Mouse (Mus musculus) MEL (cell line): ENCODE results near the gene Nkx6-1. TPM values are rescaled to one million over a fixed set of nuclear protein-coding genes. Genes with fewer than 3 reads are reported as not detected.
A peak's percentile ranks its signal among the peaks of the same experiment; 100 is the strongest.

Experiments used
- DNase-seq: peaks from one replicate; pipeline ENCODE4 v3.0.0; 2011; ENCODE audit warnings: low read depth, low spot score
- H3K27ac ChIP-seq: 2 replicates; pipeline ENCODE4 v1.5.1; 2012; ENCODE audit warnings: low read depth, mild to moderate bottlenecking, control low read depth, low read length, moderate library complexity; ENCODE audit not compliant: control insufficient read depth
- H3K27me3 ChIP-seq, 2 experiments: fragments of 150-350 bp in 1 of 2; sonication (generic) in 1 of 2; 2 replicates each; pipeline ENCODE4 v1.6.1; 2012; ENCODE audit warnings: low read length in 2 of 2, mild to moderate bottlenecking in 2 of 2, improper control_type of control experiment in 1 of 2, moderate library complexity in 1 of 2; ENCODE audit not compliant: insufficient read depth in 2 of 2, control insufficient read depth in 1 of 2
- H3K36me3 ChIP-seq, 2 experiments: 2 replicates each; pipeline ENCODE4 v1.6.1; 2012 to 2014; ENCODE audit warnings: low read length in 2 of 2, improper control_type of control experiment in 1 of 2, inconsistent platforms in 1 of 2, mild to moderate bottlenecking in 1 of 2; ENCODE audit not compliant: insufficient read depth in 2 of 2, control insufficient read depth in 1 of 2
- H3K4me1 ChIP-seq, 2 experiments: fragments of 150-350 bp in 1 of 2; sonication (generic) in 1 of 2; 2 replicates each; pipeline ENCODE4 v1.6.1; 2012; ENCODE audit warnings: low read length in 2 of 2, improper control_type of control experiment in 1 of 2, mild to moderate bottlenecking in 1 of 2; ENCODE audit not compliant: insufficient read depth in 2 of 2, control insufficient read depth in 1 of 2
- H3K4me3 ChIP-seq, 2 experiments: fragments of 150-350 bp in 1 of 2; sonication (generic) in 1 of 2; 2 replicates each; pipeline ENCODE4 v1.5.1; 2012; ENCODE audit warnings: low read depth in 2 of 2, low read length in 2 of 2, mild to moderate bottlenecking in 2 of 2, moderate library complexity in 2 of 2, control low read depth in 1 of 2, improper control_type of control experiment in 1 of 2; ENCODE audit not compliant: control insufficient read depth in 1 of 2, insufficient read depth in 1 of 2
- H3K79me2 ChIP-seq: 2 replicates; pipeline ENCODE4 v1.6.1; 2012; ENCODE audit warnings: mild to moderate bottlenecking, low read length, moderate library complexity; ENCODE audit not compliant: control insufficient read depth, poor library complexity, insufficient read depth
- H3K9ac ChIP-seq: 2 replicates; pipeline ENCODE4 v1.6.1; 2012; ENCODE audit warnings: low read depth, mild to moderate bottlenecking, control low read depth, low read length, moderate library complexity; ENCODE audit not compliant: control insufficient read depth, poor library complexity, severe bottlenecking
- H3K9me3 ChIP-seq: fragments of 150-350 bp; sonication (generic); replicated peaks from 2 replicates; pipeline ENCODE4 v1.6.1; 2012; ENCODE audit warnings: mild to moderate bottlenecking, low read length, improper control_type of control experiment, moderate library complexity; ENCODE audit not compliant: insufficient read depth
- CHD2 ChIP-seq: IDR thresholded peaks from 2 replicates; pipeline ENCODE4 v1.6.1; 2011; ENCODE audit warnings: low read length, improper control_type of control experiment
- CTCF ChIP-seq, 3 experiments: IDR thresholded peaks in 2 of 3; conservative IDR thresholded peaks in 1 of 3; 2 replicates each; pipeline ENCODE4 v1.5.1; 2011 to 2012; ENCODE audit warnings: low read length in 3 of 3, low read depth in 2 of 3, mild to moderate bottlenecking in 2 of 3, improper control_type of control experiment in 1 of 3, inconsistent platforms in 1 of 3, mixed read lengths in 1 of 3, moderate library complexity in 1 of 3; ENCODE audit not compliant: control insufficient read depth in 1 of 3, insufficient read depth in 1 of 3, poor library complexity in 1 of 3, severe bottlenecking in 1 of 3
- GABPA ChIP-seq: IDR thresholded peaks from 2 replicates; pipeline ENCODE4 v1.6.1; 2012; ENCODE audit warnings: low read depth, mild to moderate bottlenecking, inconsistent platforms, low read length, improper control_type of control experiment, moderate library complexity
- MAFK ChIP-seq: IDR thresholded peaks from 2 replicates; pipeline ENCODE4 v1.6.1; 2011; ENCODE audit warnings: low read depth, mild to moderate bottlenecking, low read length, improper control_type of control experiment, borderline replicate concordance
- MAX ChIP-seq: IDR thresholded peaks from 2 replicates; pipeline ENCODE4 v1.6.1; 2011; ENCODE audit warnings: low read length, improper control_type of control experiment
- MAZ ChIP-seq: IDR thresholded peaks from 2 replicates; pipeline ENCODE4 v1.6.1; 2012; ENCODE audit warnings: low read depth, mild to moderate bottlenecking, inconsistent platforms, low read length, improper control_type of control experiment
- MYB ChIP-seq: IDR thresholded peaks from 2 replicates; pipeline ENCODE4 v1.6.1; 2011; ENCODE audit warnings: mild to moderate bottlenecking, low read depth, low read length, improper control_type of control experiment
- NELFE ChIP-seq: IDR thresholded peaks from 2 replicates; pipeline ENCODE4 v1.6.1; 2011; ENCODE audit warnings: low read depth, low read length, improper control_type of control experiment
- NRF1 ChIP-seq: IDR thresholded peaks from 2 replicates; pipeline ENCODE4 v1.6.1; 2014; ENCODE audit warnings: low read depth, mild to moderate bottlenecking, inconsistent platforms, low read length, improper control_type of control experiment, moderate library complexity; ENCODE audit not compliant: poor library complexity, insufficient read depth, severe bottlenecking
- POLR2A ChIP-seq, 2 experiments: IDR thresholded peaks; 2 replicates each; pipeline ENCODE4 v1.6.1; 2011 to 2012; ENCODE audit warnings: low read length in 2 of 2, mild to moderate bottlenecking in 2 of 2, control low read depth in 1 of 2, improper control_type of control experiment in 1 of 2, low read depth in 1 of 2, moderate library complexity in 1 of 2; ENCODE audit not compliant: control insufficient read depth in 1 of 2, insufficient read depth in 1 of 2, poor library complexity in 1 of 2
- POLR2AphosphoS2 ChIP-seq: IDR thresholded peaks from 2 replicates; pipeline ENCODE4 v1.6.1; 2011; ENCODE audit warnings: low read length, improper control_type of control experiment
- POLR2AphosphoS5 ChIP-seq: IDR thresholded peaks from 2 replicates; pipeline ENCODE4 v1.6.1; 2012; ENCODE audit warnings: low read depth, borderline replicate concordance, mild to moderate bottlenecking, inconsistent platforms, low read length, moderate library complexity, mixed read lengths
- RAD21 ChIP-seq: IDR thresholded peaks from 2 replicates; pipeline ENCODE4 v1.6.1; 2011; ENCODE audit warnings: mild to moderate bottlenecking, low read depth, low read length, improper control_type of control experiment
- RCOR1 ChIP-seq: IDR thresholded peaks from 2 replicates; pipeline ENCODE4 v1.6.1; 2012; ENCODE audit warnings: low read depth, mild to moderate bottlenecking, inconsistent platforms, low read length, improper control_type of control experiment
- SMC3 ChIP-seq: IDR thresholded peaks from 2 replicates; pipeline ENCODE4 v1.6.1; 2011; ENCODE audit warnings: low read depth, low read length, improper control_type of control experiment
- TCF12 ChIP-seq: IDR thresholded peaks from 2 replicates; pipeline ENCODE4 v1.6.1; 2014; ENCODE audit warnings: low read depth, mild to moderate bottlenecking, inconsistent platforms, low read length, improper control_type of control experiment, moderate library complexity
- UBTF ChIP-seq: IDR thresholded peaks from 2 replicates; pipeline ENCODE4 v1.6.1; 2012; ENCODE audit warnings: low read depth, mild to moderate bottlenecking, inconsistent platforms, low read length, improper control_type of control experiment, moderate library complexity, borderline replicate concordance; ENCODE audit not compliant: insufficient read depth
- USF1 ChIP-seq: IDR thresholded peaks from 2 replicates; pipeline ENCODE4 v1.6.1; 2014; ENCODE audit warnings: low read depth, mild to moderate bottlenecking, inconsistent platforms, low read length, improper control_type of control experiment, moderate library complexity
- ZC3H11A ChIP-seq: IDR thresholded peaks from 2 replicates; pipeline ENCODE4 v1.6.1; 2012; ENCODE audit warnings: low read depth, mild to moderate bottlenecking, inconsistent platforms, low read length, improper control_type of control experiment
- ZKSCAN1 ChIP-seq: IDR thresholded peaks from 2 replicates; pipeline ENCODE4 v1.6.1; 2012; ENCODE audit warnings: low read depth, mild to moderate bottlenecking, inconsistent platforms, low read length, improper control_type of control experiment, moderate library complexity
- ZNF384 ChIP-seq: IDR thresholded peaks from 2 replicates; pipeline ENCODE4 v1.6.1; 2012; ENCODE audit warnings: low read depth, mild to moderate bottlenecking, inconsistent platforms, low read length, improper control_type of control experiment
- polyA plus RNA-seq, 2 experiments: library from polyadenylated mRNA; stranded (reverse) in 1 of 2; unstranded in 1 of 2; fragments of >175 nt in 1 of 2; fragments of >200 nt in 1 of 2; gene quantifications; 2 replicates each; pipeline versions ENCODE4 v1.2.1 to v1.2.4; 2012; ENCODE audit warnings: low replicate concordance in 2 of 2, low read depth in 1 of 2; ENCODE audit not compliant: insufficient read length in 2 of 2, insufficient read depth in 1 of 2, missing spikeins in 1 of 2
- total RNA-seq: library from RNA; depleted of rRNA; stranded (reverse); fragments of 300-350 nt; gene quantifications from 2 replicates; pipeline ENCODE4 v1.2.3, GENCODE M21; 2012

The Nkx6-1 gene
- total and polyA plus RNA-seq, 3 experiments = not detected

GRCm38 (mm10) chr5:101703374-101704260 lies 38.8 kb upstream of the Nkx6-1 start:
- DNase-seq = no peak
- Histone ChIP-seq H3K79me2 (no peaks in the 10 kb centered on the region), H3K36me3 (no peaks in the 10 kb centered on the region), H3K9me3 (no peaks in the 10 kb centered on the region), H3K27me3 (no peaks in the 10 kb centered on the region), H3K4me1 (no peaks in the 10 kb centered on the region), H3K4me3 (no peak overlapping the region), H3K9ac (no peak overlapping the region), H3K27ac (no peak overlapping the region)
- TF ChIP-seq USF1 (no peak), NRF1 (no peak), CHD2 (no peak), RCOR1 (no peak), NELFE (no peak), RAD21 (no peak), SMC3 (no peak), TCF12 (no peak), ZKSCAN1 (no peak)

- TF ChIP-seq CTCF (IDR thresholded peaks at IDR 0.05 in 2 of 3, conservative IDR thresholded peaks at IDR 0.05 in 1 of 3; ENCODE audit: control insufficient read depth in 1 of 3, insufficient read depth in 1 of 3, low read depth in 2 of 3, low read length in 3 of 3, poor library complexity in 1 of 3, severe bottlenecking in 1 of 3) (no peak), POLR2AphosphoS2 (no peak), POLR2A (IDR thresholded peaks at IDR 0.05; ENCODE audit: control insufficient read depth in 1 of 2, insufficient read depth in 1 of 2, low read depth in 1 of 2, low read length in 2 of 2, poor library complexity in 1 of 2) (no peak), TCF12 (no peak), MYB (no peak), GABPA (no peak)
- TF ChIP-seq, all 39 proteins: peak for 0
- Histone ChIP-seq H3K27ac (no peak overlapping the region), H3K9me3 (no peaks in the 10 kb centered on the region), H3K4me1 (no peaks in the 10 kb centered on the region), H3K79me2 (no peaks in the 10 kb centered on the region), H3K9ac (no peak overlapping the region), H3K4me3 (no peak overlapping the region), H3K36me3 (no peaks in the 10 kb centered on the region), H3K27me3 (no peaks in the 10 kb centered on the region)
- DNase-seq = no peak
Observed at GRCm38 (mm10) chr5:101702636-101703035, 37.8 kb upstream of the Nkx6-1 start.

- Histone ChIP-seq H3K36me3 (no peaks in the 10 kb centered on the region), H3K9me3 (no peaks in the 10 kb centered on the region), H3K9ac (no peak overlapping the region), H3K27me3 (no peaks in the 10 kb centered on the region), H3K4me3 (no peak overlapping the region), H3K79me2 (no peaks in the 10 kb centered on the region), H3K27ac (no peak overlapping the region), H3K4me1 (no peaks in the 10 kb centered on the region)
- DNase-seq = peak; percentile 41
- no peak for TF ChIP-seq RCOR1
- TF ChIP-seq MAZ = no peak
- TF ChIP-seq SMC3 = peak; percentile 44; the same call in 1 of the 2 replicates
- no peak for TF ChIP-seq ZNF384
- no peak for TF ChIP-seq MAFK
- no peak for TF ChIP-seq MAX
- peak in 2 of 3 experiments; percentile 46 to 60; a peak in 5 of 6 replicates for TF ChIP-seq CTCF (IDR thresholded peaks at IDR 0.05 in 2 of 3, conservative IDR thresholded peaks at IDR 0.05 in 1 of 3; ENCODE audit: control insufficient read depth in 1 of 3, insufficient read depth in 1 of 3, low read depth in 2 of 3, low read length in 3 of 3, poor library complexity in 1 of 3, severe bottlenecking in 1 of 3)
- TF ChIP-seq RAD21 = peak; percentile 63
- TF ChIP-seq ZC3H11A = peak; percentile 23; the same call in 1 of the 2 replicates
- TF ChIP-seq NELFE = no peak
- TF ChIP-seq UBTF = no peak
- no peak for TF ChIP-seq POLR2AphosphoS5
Observed at GRCm38 (mm10) chr5:101700607-101701006, 35.8 kb upstream of the Nkx6-1 start.
